Mouse (Mus musculus) liver, embryonic 13.5 days (tissue): ENCODE data around the gene Ccnt2. TPM values are rescaled to one million over a fixed set of nuclear protein-coding genes. Genes with fewer than 3 reads are reported as not detected.
"Not testable (repeated sequence)": the region's sequence is repeated elsewhere in the genome, so short reads cannot be mapped to it uniquely, and the experiment has no call there.

Experiments used
- ATAC-seq: fragments of 200-750 bp; cut with Nextera tagmentation; 2 replicates; pipeline ENCODE4 v1.8.0; 2017; ENCODE audit warnings: low read depth, mild to moderate bottlenecking, moderate number of reproducible peaks, moderate library complexity
- DNase-seq: peaks from one replicate; pipeline ENCODE4 v3.0.0; 2022
- H3K27ac ChIP-seq: fragments of 300-500 bp; sonication (generic); 2 replicates; pipeline ENCODE4 v1.5.1; 2015; ENCODE audit warnings: moderate library complexity, mild to moderate bottlenecking, inconsistent platforms
- H3K27me3 ChIP-seq: fragments of 300-500 bp; sonication (generic); 2 replicates; pipeline ENCODE4 v1.6.1; 2015; ENCODE audit warnings: mild to moderate bottlenecking, inconsistent platforms
- H3K36me3 ChIP-seq: fragments of 300-500 bp; sonication (generic); 2 replicates; pipeline ENCODE4 v1.6.1; 2015; ENCODE audit warnings: mild to moderate bottlenecking, inconsistent platforms
- H3K4me1 ChIP-seq: fragments of 300-500 bp; sonication (generic); replicated peaks from 2 replicates; pipeline ENCODE4 v1.6.1; 2015; ENCODE audit warnings: inconsistent platforms
- H3K4me2 ChIP-seq: fragments of 300-500 bp; sonication (generic); 2 replicates; pipeline ENCODE4 v1.6.1; 2015; ENCODE audit warnings: inconsistent platforms, mild to moderate bottlenecking, moderate library complexity
- H3K4me3 ChIP-seq: fragments of 300-500 bp; sonication (generic); replicated peaks from 2 replicates; pipeline ENCODE4 v1.5.1; 2015; ENCODE audit warnings: mild to moderate bottlenecking, inconsistent platforms
- H3K9ac ChIP-seq: fragments of 300-500 bp; sonication (generic); 2 replicates; pipeline ENCODE4 v1.6.1; 2015; ENCODE audit warnings: mild to moderate bottlenecking, inconsistent platforms
- H3K9me3 ChIP-seq: fragments of 300-500 bp; sonication (generic); replicated peaks from 2 replicates; pipeline ENCODE4 v1.6.1; 2016; ENCODE audit warnings: inconsistent platforms
- WGBS: fragments of 180-500 bp; shearing (Covaris S2); methylation state at CpG from one replicate; pipeline ENCODE4 v1.1.7; 2015; ENCODE audit not compliant: insufficient replicate concordance; 5-methylcytosine and 5-hydroxymethylcytosine counted together
- polyA plus RNA-seq: library from polyadenylated mRNA; unstranded; fragments of >200 nt; fragmentation: Nextera tagmentation; extraction: Ambion mirVana; gene quantifications from 2 replicates; pipeline ENCODE4 v1.2.1, GENCODE M21; 2015

The Ccnt2 gene
- 28.0 and 32.9 TPM in 2 replicates for polyA plus RNA-seq

- H3K36me3 ChIP-seq, result peaks cover 13% of the 10 kb centered on the region; the same call in 1 of the 2 replicates
- peak within 1 kb of the TSS; percentile 91 for H3K27ac ChIP-seq
- ATAC-seq, result peak; percentile 97
- peak within 1 kb of the TSS; percentile 91 for H3K4me2 ChIP-seq
- peak within 1 kb of the TSS; percentile 93 for H3K9ac ChIP-seq
- H3K9me3 ChIP-seq, result no peaks in the 10 kb centered on the region
- H3K4me1 ChIP-seq, result peaks cover 38% of the 10 kb centered on the region
- under 1% methylated on average over 63 of the region's 63 CpGs for WGBS
- H3K4me3 ChIP-seq, result peak within 1 kb of the TSS; percentile 89
- no peaks in the 10 kb centered on the region for H3K27me3 ChIP-seq
- DNase-seq, result peak; percentile 99
These were observed at the start of gene Ccnt2 for GRCm38 (mm10) chr1:127773803-127774500. TSS of gene Ccnt2 (plus strand) at chr1:127774164.

GRCm38 (mm10) chr1:127729096-127729495 lies 44.9 kb upstream of the Ccnt2 start, which contains the start of gene Acmsd:
TSS of gene Acmsd (plus strand) at chr1:127729413.
- Histone ChIP-seq H3K36me3 (no peaks in the 10 kb centered on the region), H3K4me1 (no peaks in the 10 kb centered on the region), H3K9ac (no peak within 1 kb of the TSS), H3K27me3 (no peaks in the 10 kb centered on the region), H3K27ac (no peak within 1 kb of the TSS), H3K4me3 (no peak within 1 kb of the TSS), H3K4me2 (no peak within 1 kb of the TSS), H3K9me3 (no peaks in the 10 kb centered on the region)
- DNase-seq, result no peak
- 70% methylated on average over 4 of the region's 4 CpGs for WGBS
- ATAC-seq, result no peak

- no peaks in the 10 kb centered on the region for H3K27me3 ChIP-seq
- H3K4me2 ChIP-seq, result no peak overlapping the region
- H3K9me3 ChIP-seq, result no peaks in the 10 kb centered on the region
- DNase-seq (no peak), ATAC-seq (no peak)
- 60% methylated on average over 3 of the region's 3 CpGs for WGBS
- H3K27ac ChIP-seq, result no peak overlapping the region
- no peaks in the 10 kb centered on the region for H3K36me3 ChIP-seq
- no peaks in the 10 kb centered on the region for H3K4me1 ChIP-seq
- no peak overlapping the region for H3K9ac ChIP-seq
- H3K4me3 ChIP-seq, result no peak overlapping the region
These were observed 42.9 kb upstream of the Ccnt2 start for GRCm38 (mm10) chr1:127731086-127731485.

GRCm38 (mm10) chr1:127732435-127732834 lies 41.5 kb upstream of the Ccnt2 start:
- Histone ChIP-seq H3K27ac (no peak overlapping the region), H3K27me3 (0 out of 2 replicates have a peak, but pooled peaks cover under 1% of the 10 kb centered on the region), H3K4me2 (no peak overlapping the region), H3K4me1 (no peaks in the 10 kb centered on the region), H3K4me3 (no peak overlapping the region), H3K9me3 (no peaks in the 10 kb centered on the region), H3K36me3 (no peaks in the 10 kb centered on the region), H3K9ac (no peak overlapping the region)
- 59% methylated on average over 3 of the region's 3 CpGs for WGBS
- DNase-seq, result no peak
- ATAC-seq, result no peak

- Histone ChIP-seq H3K9me3 (no peaks in the 10 kb centered on the region), H3K36me3 (no peaks in the 10 kb centered on the region), H3K27ac (no peak overlapping the region), H3K4me3 (no peak overlapping the region), H3K9ac (no peak overlapping the region), H3K27me3 (0 out of 2 replicates have a peak, but pooled peaks cover 3% of the 10 kb centered on the region), H3K4me1 (no peaks in the 10 kb centered on the region), H3K4me2 (no peak overlapping the region)
- DNase-seq (no peak), ATAC-seq (no peak)
- 58% methylated on average over 3 of the region's 3 CpGs for WGBS
These were observed 41.1 kb upstream of the Ccnt2 start for GRCm38 (mm10) chr1:127732841-127733240.

- no peaks in the 10 kb centered on the region for H3K36me3 ChIP-seq
- DNase-seq, result no peak
- no peak for ATAC-seq
- 0 out of 2 replicates have a peak, but pooled peaks cover 3% of the 10 kb centered on the region for H3K27me3 ChIP-seq
- WGBS, result 57% methylated on average over 3 of the region's 3 CpGs
- H3K27ac ChIP-seq, result no peak overlapping the region
- H3K9ac ChIP-seq, result no peak overlapping the region
- H3K9me3 ChIP-seq, result no peaks in the 10 kb centered on the region
- H3K4me1 ChIP-seq, result no peaks in the 10 kb centered on the region
- no peak overlapping the region for H3K4me2 ChIP-seq
- H3K4me3 ChIP-seq, result no peak overlapping the region
These were observed 38.6 kb upstream of the Ccnt2 start for GRCm38 (mm10) chr1:127735356-127735755.

GRCm38 (mm10) chr1:127750401-127751102 lies 23.4 kb upstream of the Ccnt2 start:
- Histone ChIP-seq H3K9ac (no peak overlapping the region), H3K4me3 (no peak overlapping the region), H3K27ac (no peak overlapping the region), H3K27me3 (no peaks in the 10 kb centered on the region), H3K36me3 (no peaks in the 10 kb centered on the region), H3K4me1 (peaks cover 18% of the 10 kb centered on the region), H3K4me2 (no peak overlapping the region), H3K9me3 (no peaks in the 10 kb centered on the region)
- ATAC-seq (no peak), DNase-seq (no peak)
- WGBS, result 75% methylated on average over 11 of the region's 11 CpGs

- no peak overlapping the region for H3K4me3 ChIP-seq
- H3K4me1 ChIP-seq, result peaks cover 57% of the 10 kb centered on the region
- DNase-seq (no peak), ATAC-seq (no peak)
- H3K9me3 ChIP-seq, result no peaks in the 10 kb centered on the region
- H3K36me3 ChIP-seq, result no peaks in the 10 kb centered on the region
- peak overlapping the region; percentile 95 for H3K27ac ChIP-seq
- 39% methylated on average over 4 of the region's 4 CpGs for WGBS
- H3K27me3 ChIP-seq, result no peaks in the 10 kb centered on the region
- H3K4me2 ChIP-seq, result peak overlapping the region; percentile 64
- peak overlapping the region; percentile 57 for H3K9ac ChIP-seq
These were observed 18.2 kb upstream of the Ccnt2 start for GRCm38 (mm10) chr1:127755806-127756205.

- Histone ChIP-seq H3K27me3 (no peaks in the 10 kb centered on the region), H3K4me1 (peaks cover 55% of the 10 kb centered on the region), H3K9ac (peak overlapping the region; percentile 73), H3K36me3 (no peaks in the 10 kb centered on the region), H3K4me2 (peak overlapping the region; percentile 64), H3K4me3 (peak overlapping the region; percentile 43), H3K9me3 (no peaks in the 10 kb centered on the region), H3K27ac (peak overlapping the region; percentile 95)
- ATAC-seq (peak; percentile 99), DNase-seq (peak; percentile 78)
- 13% methylated on average over 5 of the region's 5 CpGs for WGBS
These were observed 17.4 kb upstream of the Ccnt2 start for GRCm38 (mm10) chr1:127756331-127757163.

GRCm38 (mm10) chr1:127757164-127757545 lies 16.8 kb upstream of the Ccnt2 start:
- WGBS, result 64% methylated on average over 3 of the region's 3 CpGs
- Histone ChIP-seq H3K4me1 (peaks cover 55% of the 10 kb centered on the region), H3K4me2 (peak overlapping the region; percentile 64), H3K27ac (peak overlapping the region; percentile 95), H3K9ac (peak overlapping the region; percentile 73), H3K4me3 (peak overlapping the region; percentile 43)
- H3K36me3 ChIP-seq, H3K27me3 ChIP-seq, DNase-seq, H3K9me3 ChIP-seq: not testable (repeated sequence)
- peak; percentile 5; the same call in 1 of the 2 replicates for ATAC-seq

GRCm38 (mm10) chr1:127765468-127765867 lies 8.5 kb upstream of the Ccnt2 start:
- Histone ChIP-seq H3K9ac (no peak overlapping the region), H3K27me3 (no peaks in the 10 kb centered on the region), H3K9me3 (no peaks in the 10 kb centered on the region), H3K4me2 (no peak overlapping the region), H3K4me3 (no peak overlapping the region), H3K4me1 (0 out of 2 replicates have a peak, but pooled peaks cover 3% of the 10 kb centered on the region), H3K27ac (no peak overlapping the region), H3K36me3 (no peaks in the 10 kb centered on the region)
- WGBS, result 63% methylated on average over 2 of the region's 2 CpGs
- ATAC-seq (no peak), DNase-seq (no peak)
